Mouse (Mus musculus): Measurements from ENCODE around the gene E330017A01Rik. TPM values are rescaled to one million over a fixed set of nuclear protein-coding genes. Genes with fewer than 3 reads are reported as not detected.

E330017A01Rik gene
- polyA plus RNA-seq, 3 experiments from 2014 or later, result not detected

Other genes starting within 250 kb of the E330017A01Rik start
- 1 to 10 TPM in 1 of 3 experiments, under 1 TPM in 2; 0.54 to 2.1 (median 0.62) TPM for gene Dcbld2, start 230.3 kb downstream of the E330017A01Rik start, polyA plus RNA-seq (2017; shearing (Covaris generic))
- 10 to 100 TPM in 1 of 3 experiments, 1 to 10 TPM in 2; 4.0 to 31.5 (median 8.5) TPM for gene St3gal6, start 114.5 kb downstream of the E330017A01Rik start, polyA plus RNA-seq (2017; shearing (Covaris generic))
- gene Gm813, start 21.8 kb downstream of the E330017A01Rik start, polyA plus RNA-seq (2017; shearing (Covaris generic)), result not detected
- gene Cpox, start 31.6 kb upstream of the E330017A01Rik start, polyA plus RNA-seq (2017; shearing (Covaris generic)), result 10 to 100 TPM; 38.9 to 52.3 (median 41.0) TPM
- 10 to 100 TPM; 25.1 to 29.8 (median 28.5) TPM for gene Gpr15, start 80.3 kb upstream of the E330017A01Rik start, polyA plus RNA-seq (2017; shearing (Covaris generic))
- 100 to 1,000 TPM; 231 to 337 (median 232) TPM for gene Cldnd1, start 89.2 kb upstream of the E330017A01Rik start, polyA plus RNA-seq (2017; shearing (Covaris generic))
- gene Olfr172, start 124.4 kb upstream of the E330017A01Rik start, polyA plus RNA-seq (2017; shearing (Covaris generic)), result under 1 TPM in 1 of 3 experiments, not detected in 2; 0.24 TPM
- 1 to 10 TPM in 2 of 3 experiments, under 1 TPM in 1; 0.98 to 2.2 (median 2.0) TPM for gene Olfr173, start 161.5 kb upstream of the E330017A01Rik start, polyA plus RNA-seq (2017; shearing (Covaris generic))
- gene Olfr175-ps1, start 188.0 kb upstream of the E330017A01Rik start, polyA plus RNA-seq (2017; shearing (Covaris generic)), result under 1 TPM in 1 of 3 experiments, not detected in 2; 0.70 TPM
- gene Olfr177, start 236.0 kb upstream of the E330017A01Rik start, polyA plus RNA-seq (2017; shearing (Covaris generic)), result not detected

All from inflammation-experienced regulatory T-cells, adult 6 months (primary cell).